In genomic region chr3:95928658-95929503, GRCm38 (mm10) we compare ENCODE assay signal across 8 mouse cellular contexts. TPM values are rescaled to one million over a fixed set of nuclear protein-coding genes. Genes with fewer than 3 reads are reported as not detected.
DNase-seq lines count a peak whose midpoint lies in the region; ATAC-seq lines count a peak whose summit lies in the region.

Gene Anp32e (plus strand): TSS chr3:95929246.

- H3K27ac ChIP-seq in forebrain, embryonic 10.5 days, result peak within 1 kb of the TSS; percentile 99
- peak within 1 kb of the TSS; percentile 93 for H3K27ac ChIP-seq in heart, embryonic 15.5 days
- H3K27ac ChIP-seq in liver, embryonic 15.5 days (replicated peaks), result peak within 1 kb of the TSS; percentile 92
- H3K27ac ChIP-seq in neural tube, embryonic 12.5 days, result peak within 1 kb of the TSS; percentile 58

- peak; percentile 100 for ATAC-seq in heart, embryonic 15.5 days (replicated peaks; ENCODE audit: insufficient number of reproducible peaks, insufficient read depth, low FRiP score, low read depth)
- peak; percentile 99 for ATAC-seq in liver, embryonic 15.5 days (ENCODE audit: insufficient read depth)
- ATAC-seq in neural tube, embryonic 12.5 days (ENCODE audit: low FRiP score, low read depth), result peak; percentile 99

- peak within 1 kb of the TSS; percentile 80 for H3K4me2 ChIP-seq in heart, embryonic 15.5 days
- peak within 1 kb of the TSS; percentile 83 for H3K4me2 ChIP-seq in liver, embryonic 15.5 days
- peak within 1 kb of the TSS; percentile 72 for H3K4me2 ChIP-seq in neural tube, embryonic 12.5 days (replicated peaks)

- peaks cover 23% of the 10 kb centered on the region for H3K36me3 ChIP-seq in forebrain, embryonic 10.5 days (replicated peaks)
- H3K36me3 ChIP-seq in heart, embryonic 15.5 days, result peaks cover 3% of the 10 kb centered on the region
- H3K36me3 ChIP-seq in liver, embryonic 15.5 days (replicated peaks), result peaks cover 8% of the 10 kb centered on the region
- H3K36me3 ChIP-seq in neural tube, embryonic 12.5 days, result peaks cover 8% of the 10 kb centered on the region

- peaks cover 25% of the 10 kb centered on the region for H3K4me1 ChIP-seq in forebrain, embryonic 10.5 days
- peaks cover 15% of the 10 kb centered on the region for H3K4me1 ChIP-seq in heart, embryonic 15.5 days (replicated peaks)
- peaks cover 35% of the 10 kb centered on the region for H3K4me1 ChIP-seq in liver, embryonic 15.5 days (replicated peaks)
- H3K4me1 ChIP-seq in neural tube, embryonic 12.5 days, result peaks cover 13% of the 10 kb centered on the region

- WGBS in forebrain, embryonic 10.5 days, result under 1% methylated on average over 49 of the region's 49 CpGs
- WGBS in heart, embryonic 15.5 days, result under 1% methylated on average over 49 of the region's 49 CpGs
- WGBS in liver, embryonic 15.5 days (ENCODE audit: insufficient replicate concordance), result under 1% methylated on average over 49 of the region's 49 CpGs
- WGBS in neural tube, embryonic 12.5 days, result under 1% methylated on average over 49 of the region's 49 CpGs

- peak; percentile 95 to 97 for DNase-seq in CD8-positive naive resting alpha-beta T cell, adult 2 months (ENCODE audit: low read depth in 2 of 2, low spot score in 2 of 2)
- peak; percentile 98 for DNase-seq in c-Kit-positive CD71-negative TER-119-negative erythroid progenitor cells, embryonic 14.5 days (ENCODE audit: low read depth)
- peak; percentile 96 for DNase-seq in forebrain, embryonic 10.5 days (ENCODE audit: extremely low spot score, low spot score)
- DNase-seq in kidney, postnatal 36 days, result peak; percentile 96 to 98
- peak; percentile 99 for DNase-seq in telencephalon, adult 2 months (ENCODE audit: low read depth, low spot score)

- no peaks in the 10 kb centered on the region for H3K9me3 ChIP-seq in forebrain, embryonic 10.5 days
- no peaks in the 10 kb centered on the region for H3K9me3 ChIP-seq in heart, embryonic 15.5 days (replicated peaks)
- H3K9me3 ChIP-seq in liver, embryonic 15.5 days (replicated peaks), result no peaks in the 10 kb centered on the region
- H3K9me3 ChIP-seq in neural tube, embryonic 12.5 days, result no peaks in the 10 kb centered on the region

- peak within 1 kb of the TSS; percentile 99 for H3K9ac ChIP-seq in heart, embryonic 15.5 days
- H3K9ac ChIP-seq in liver, embryonic 15.5 days, result peak within 1 kb of the TSS; percentile 98
- H3K9ac ChIP-seq in neural tube, embryonic 12.5 days, result peak within 1 kb of the TSS; percentile 94

- peak within 1 kb of the TSS; percentile 94 for H3K4me3 ChIP-seq in forebrain, embryonic 10.5 days
- H3K4me3 ChIP-seq in heart, embryonic 15.5 days, result peak within 1 kb of the TSS; percentile 94
- peak within 1 kb of the TSS; percentile 90 for H3K4me3 ChIP-seq in liver, embryonic 15.5 days (replicated peaks)
- peak within 1 kb of the TSS; percentile 85 for H3K4me3 ChIP-seq in neural tube, embryonic 12.5 days

- H3K27me3 ChIP-seq in forebrain, embryonic 10.5 days (ENCODE audit: poor library complexity, severe bottlenecking), result no peaks in the 10 kb centered on the region
- H3K27me3 ChIP-seq in heart, embryonic 15.5 days, result no peaks in the 10 kb centered on the region
- no peaks in the 10 kb centered on the region for H3K27me3 ChIP-seq in liver, embryonic 15.5 days
- no peaks in the 10 kb centered on the region for H3K27me3 ChIP-seq in neural tube, embryonic 12.5 days (replicated peaks)

RNA-seq across cellular contexts. Expression of gene Anp32e, which starts in this region (rescaled TPM):
- polyA plus RNA-seq in forebrain, embryonic 10.5 days (2016; fragmentation: Nextera tagmentation; extraction: Ambion mirVana), result 421 and 423 TPM in 2 replicates
- 183 and 187 TPM in 2 replicates for polyA plus RNA-seq in heart, embryonic 15.5 days (2015; fragmentation: Nextera tagmentation; extraction: Ambion mirVana)
- 117 and 129 TPM in 2 replicates for polyA plus RNA-seq in liver, embryonic 15.5 days (2015; fragmentation: Nextera tagmentation; extraction: Ambion mirVana)
- polyA plus RNA-seq in neural tube, embryonic 12.5 days (2016; fragmentation: Nextera tagmentation; extraction: Ambion mirVana), result 277 and 278 TPM in 2 replicates

Comparison
In these comparisons a context has a peak if more than half of its experiments do, and no peak if none do; other contexts are left out.
1. Peak in every context shown above with its lines: DNase-seq, ATAC-seq, H3K4me3 ChIP-seq and H3K27ac ChIP-seq.